Mouse (Mus musculus): Measurements from ENCODE around the gene Prss27.

- TF ChIP-seq GATA1 (IDR thresholded peaks at IDR 0.05; ENCODE audit: borderline replicate concordance, low read length) (no peak), FLI1 (IDR thresholded peaks at IDR 0.05; ENCODE audit: low read length) (no peak)
Measured at GRCm38 (mm10) chr17:23998383-23998782, 39.6 kb upstream of the Prss27 start.

All from megakaryocyte, embryonic 14.5 days (primary cell).